Mouse (Mus musculus) brain, embryonic 14.5 days (tissue): ENCODE data around the gene Ccdc69.

Experiments used
- CTCF ChIP-seq: fragments of 200-500 bp; IDR thresholded peaks from 2 replicates; pipeline ENCODE4 v1.5.1; 2012; ENCODE audit warnings: inconsistent platforms, mild to moderate bottlenecking, moderate library complexity, borderline replicate concordance; ENCODE audit not compliant: insufficient read depth, insufficient read length; ENCODE audit errors: extremely low read depth
- POLR2A ChIP-seq: fragments of 200-500 bp; IDR thresholded peaks from 2 replicates; pipeline ENCODE4 v1.6.1; 2012; ENCODE audit warnings: mild to moderate bottlenecking, inconsistent platforms, borderline replicate concordance; ENCODE audit not compliant: poor library complexity, insufficient read depth, insufficient read length, severe bottlenecking; ENCODE audit errors: extremely low read depth

DNA sequence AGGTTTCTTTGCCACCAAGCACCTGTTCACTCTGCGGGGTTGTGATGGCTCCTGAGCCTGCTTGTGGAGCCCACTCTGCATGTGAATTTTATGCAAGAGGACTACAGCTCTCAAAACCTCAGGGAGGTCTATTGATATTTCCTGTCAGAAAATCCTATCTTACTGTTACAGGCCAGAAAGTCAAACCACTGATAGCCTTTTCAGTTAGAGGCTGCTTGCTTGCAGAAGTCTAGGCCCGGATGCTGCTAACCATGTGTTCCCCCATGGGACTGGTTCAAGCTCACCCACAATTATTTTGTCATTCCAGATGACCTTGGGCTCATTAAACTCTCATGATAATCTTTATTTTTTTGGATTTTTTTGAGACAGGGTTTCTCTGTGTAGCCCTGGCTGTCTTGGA is 39.1 kb upstream of the Ccdc69 start:
- TF ChIP-seq CTCF = no peak
- TF ChIP-seq POLR2A = no peak
